Mouse (Mus musculus) heart, postnatal 36 days (tissue): ENCODE results near the gene Mrpl39. TPM values are rescaled to one million over a fixed set of nuclear protein-coding genes. Genes with fewer than 3 reads are reported as not detected.

Source experiments
- DNase-seq, 2 experiments: peaks; one replicate each; pipeline ENCODE4 v3.0.0; 2021 to 2022
- intact Hi-C: fragments of 180-260 bp; cut with DNase I; formaldehyde crosslinking; loops from one replicate; pipeline ENCODE4 v1.15.1; 2025
- microRNA-seq, 2 experiments: library from miRNA; unstranded; fragments of <30 nt; microRNA quantifications; one replicate each; pipeline ENCODE4 v1.2.0; 2021; ENCODE audit warnings: borderline number of aligned reads in 2 of 2
- total RNA-seq, 2 experiments: library from RNA; stranded (reverse); gene quantifications; 2 replicates each; pipeline ENCODE4 v1.2.3; 2021

The Mrpl39 gene
- total RNA-seq, 2 experiments from 2014 or later = 39.5 to 45.6 TPM

DNA sequence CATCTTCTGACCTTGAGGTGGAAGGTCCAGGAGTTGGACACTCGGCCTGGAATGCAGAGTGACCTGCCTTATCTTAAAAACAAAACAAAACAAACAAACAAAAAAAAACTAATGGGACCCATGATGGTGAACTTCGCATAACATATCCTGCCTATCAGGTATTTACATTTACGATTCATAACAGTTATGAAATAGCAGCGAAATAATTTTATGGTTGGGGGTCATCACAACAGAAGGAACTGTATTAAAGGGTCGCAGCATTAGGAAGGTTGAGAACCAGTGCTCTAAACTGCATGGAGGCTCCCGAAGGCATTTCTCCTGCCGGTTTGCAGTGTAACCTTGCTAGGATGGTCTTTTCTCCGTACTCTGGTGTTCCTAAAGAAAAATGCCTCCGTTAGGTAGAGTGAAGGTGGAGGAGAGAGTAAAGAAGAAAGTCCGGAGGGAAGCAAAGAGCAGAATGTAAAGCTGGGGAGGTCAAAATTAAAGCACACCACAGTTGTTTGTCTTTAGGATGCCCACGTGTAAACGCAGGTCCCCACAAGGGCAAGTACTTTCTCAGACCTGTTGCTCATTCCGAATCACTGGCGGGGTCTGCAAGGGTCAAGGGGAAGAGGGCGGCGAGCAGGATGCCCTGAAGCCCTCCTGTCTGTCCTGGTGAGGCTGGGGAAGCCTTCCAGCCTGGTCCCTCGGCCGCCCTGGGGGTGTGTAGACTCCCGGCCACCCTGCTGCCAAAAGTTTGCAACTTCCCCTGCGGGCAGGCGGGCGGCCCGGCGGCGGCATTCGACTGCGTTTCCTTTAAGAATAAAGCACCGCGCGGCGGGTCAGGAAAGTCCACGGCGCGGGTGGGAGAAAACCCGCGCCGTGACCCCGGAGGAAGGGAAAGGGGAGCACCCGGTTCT lies 33.1 kb downstream of the Mrpl39 start:
- intact Hi-C loops = no loop called here
- DNase-seq = peak; percentile 33 to 50

DNA sequence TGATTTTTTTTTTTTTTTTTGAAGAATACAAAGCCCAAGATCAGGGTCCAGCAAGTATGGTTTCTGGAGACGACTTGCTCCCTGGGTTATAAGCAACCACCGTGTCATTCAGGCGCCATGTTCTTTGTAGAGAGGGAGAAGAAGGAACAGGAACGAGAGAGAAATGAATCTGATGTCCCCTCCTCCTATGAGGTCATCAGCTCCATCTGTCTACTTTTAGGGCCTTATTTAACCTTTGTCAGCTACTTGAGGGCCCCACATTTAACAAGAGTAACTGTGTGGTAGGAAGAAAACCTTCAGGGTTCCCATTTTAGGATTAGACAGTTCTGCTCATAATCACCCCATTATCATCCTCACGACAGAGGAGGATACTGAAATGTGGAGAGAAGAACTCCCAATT lies 34.5 kb downstream of the Mrpl39 start:
- DNase-seq = no peak

DNA sequence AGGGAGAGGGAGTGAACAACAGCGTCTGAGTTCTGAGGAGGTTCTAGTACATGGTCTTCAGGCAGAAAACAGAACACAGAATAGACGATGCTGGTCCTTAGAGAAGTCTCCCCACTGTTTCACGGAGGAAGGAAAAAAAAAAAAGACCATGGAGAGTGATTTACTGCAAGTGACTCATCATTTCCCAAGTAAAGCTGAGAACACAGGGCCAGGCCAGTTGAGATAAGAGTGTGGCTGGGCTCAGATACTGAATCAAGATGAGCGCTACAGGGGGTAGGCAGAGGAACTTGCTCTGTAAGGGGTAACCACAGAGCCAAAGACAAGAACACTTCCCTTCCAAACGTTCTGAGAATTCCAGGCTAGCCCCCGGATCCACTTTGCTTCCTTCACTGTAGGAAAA lies 36.8 kb downstream of the Mrpl39 start:
- intact Hi-C loops = no loop called here
- no peak for DNase-seq

More for the DNA sequence above, 34.5 kb downstream of the Mrpl39 start:
- intact Hi-C loops = no loop called here

DNA sequence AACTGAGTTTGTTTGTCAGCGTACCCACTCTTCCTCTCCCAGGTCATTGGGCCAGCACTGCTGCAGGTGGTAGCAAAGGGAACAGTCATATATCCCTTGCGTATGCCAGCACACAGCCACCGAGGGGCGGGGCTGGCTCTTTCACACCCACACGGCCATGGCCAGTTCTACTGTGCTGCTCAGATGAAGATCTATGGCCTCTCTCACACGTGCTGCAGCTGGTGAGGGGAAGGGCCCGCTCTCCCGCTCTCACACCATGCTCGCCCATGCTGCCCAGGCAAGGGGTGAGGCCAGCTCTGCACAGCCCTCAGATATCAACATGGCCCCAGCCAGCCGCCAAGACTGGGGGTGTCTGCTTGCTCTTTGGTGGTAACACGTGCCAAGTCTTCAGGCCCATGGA lies 39.4 kb downstream of the Mrpl39 start:
- intact Hi-C loops = no loop called here
- DNase-seq = no peak

DNA sequence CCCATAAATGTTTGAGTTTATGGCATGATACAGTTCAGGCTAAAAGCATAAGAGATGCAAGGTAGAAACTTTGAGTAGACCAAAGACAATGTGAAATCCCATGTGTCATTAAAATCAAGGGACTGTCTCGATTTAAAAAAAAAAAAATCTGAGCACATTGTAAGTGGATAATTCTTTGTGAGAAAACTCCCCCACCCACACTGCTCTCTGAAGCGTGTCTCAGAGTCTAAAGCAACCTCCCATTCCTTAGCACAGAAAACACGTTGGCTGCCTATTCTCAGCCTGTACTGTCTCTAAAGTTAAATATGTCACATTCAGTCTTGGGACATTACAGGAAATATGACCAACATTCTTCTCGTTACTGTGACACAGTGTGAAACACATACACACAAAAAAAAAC lies 53.6 kb downstream of the Mrpl39 start:
- intact Hi-C loops = no loop called here
- DNase-seq = no peak

DNA sequence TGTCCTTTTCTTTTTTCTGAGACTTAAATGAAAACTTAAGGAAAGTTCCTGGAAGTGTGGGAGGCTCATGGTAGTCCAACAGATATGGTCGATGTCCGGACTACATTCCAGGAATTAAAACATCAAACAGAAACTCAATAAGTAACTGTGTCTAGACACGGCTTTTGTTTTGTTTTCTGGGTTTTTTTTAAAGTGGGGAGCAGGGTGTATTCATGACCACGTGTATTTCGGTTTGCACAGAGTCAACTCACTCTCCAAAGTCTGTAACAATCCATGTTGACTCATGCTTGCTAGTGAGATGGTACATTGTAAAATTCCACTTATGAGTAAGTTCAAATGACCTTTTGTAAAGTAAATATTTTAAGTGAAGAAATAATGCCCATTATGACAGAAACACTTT lies 54.8 kb downstream of the Mrpl39 start:
- no peak for DNase-seq
- intact Hi-C loops = no loop called here

DNA sequence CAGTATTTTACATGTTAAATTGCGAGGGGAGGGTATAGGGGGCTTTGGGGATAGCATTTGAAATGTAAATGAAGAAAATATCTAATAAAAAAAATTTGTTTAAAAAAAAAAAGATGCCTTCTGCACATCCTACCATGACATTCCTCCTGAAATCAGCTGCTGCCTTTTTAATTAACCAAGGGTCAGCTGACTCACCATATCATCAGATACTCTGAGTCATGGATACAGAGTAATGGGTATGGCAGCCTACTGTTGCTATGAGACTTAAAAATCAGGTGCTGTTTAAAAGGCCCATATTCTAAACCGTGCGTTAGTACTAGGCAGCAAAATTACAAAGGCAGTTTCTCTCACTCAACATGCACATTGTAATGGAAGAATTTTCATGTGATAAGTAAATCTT lies 58.2 kb downstream of the Mrpl39 start:
- DNase-seq = no peak
- intact Hi-C loops = no loop called here

Small RNA genes within 50 kb of the gene (microRNA-seq; reads per million reads assigned to microRNA genes)
- gene Mir155 = 3,922 to 4,961 reads per million in 2 experiments

Other genes with a start within 250 kb of the Mrpl39 start
- not detected for gene A730009L09Rik, start 220.6 kb downstream of the Mrpl39 start, total RNA-seq
- 10 to 100 TPM; 73.3 to 74.4 TPM for gene Jam2, start 38.4 kb upstream of the Mrpl39 start, total RNA-seq
- 10 to 100 TPM; 37.0 to 47.7 TPM for gene Gabpa, start 99.2 kb upstream of the Mrpl39 start, total RNA-seq
- 1,000 to 10,000 TPM; 1,830 to 1,915 TPM for gene Atp5j, start 99.9 kb upstream of the Mrpl39 start, total RNA-seq